Mouse (Mus musculus) spleen, adult 2 months (tissue): ENCODE data around the gene Scd3. TPM values are rescaled to one million over a fixed set of nuclear protein-coding genes. Genes with fewer than 3 reads are reported as not detected.

Experiments
- DNase-seq, 2 experiments: peaks; one replicate each; pipeline versions ENCODE4 v3.0.0 to v3.0.0-alpha.2; 2012 to 2021; ENCODE audit warnings: low spot score in 2 of 2, low read depth in 1 of 2
- H3K27ac ChIP-seq: fragments of 200-500 bp; 2 replicates; pipeline ENCODE4 v1.5.1; 2012; ENCODE audit warnings: low read length, inconsistent platforms; ENCODE audit not compliant: insufficient read depth
- H3K27me3 ChIP-seq: fragments of 200-500 bp; 2 replicates; pipeline ENCODE4 v1.6.1; 2012; ENCODE audit warnings: mild to moderate bottlenecking, moderate library complexity, low read length, inconsistent platforms; ENCODE audit not compliant: control insufficient read depth, insufficient read depth
- H3K36me3 ChIP-seq: fragments of 200-500 bp; 2 replicates; pipeline ENCODE4 v1.6.1; 2012; ENCODE audit warnings: mild to moderate bottlenecking, low read length, inconsistent platforms; ENCODE audit not compliant: control insufficient read depth, insufficient read depth
- H3K4me1 ChIP-seq: fragments of 200-500 bp; 2 replicates; pipeline ENCODE4 v1.6.1; 2011; ENCODE audit warnings: inconsistent platforms; ENCODE audit not compliant: control insufficient read depth, insufficient read depth, insufficient read length
- H3K4me3 ChIP-seq: fragments of 200-500 bp; 2 replicates; pipeline ENCODE4 v1.5.1; 2011; ENCODE audit warnings: mild to moderate bottlenecking, inconsistent platforms; ENCODE audit not compliant: insufficient read depth, insufficient read length; ENCODE audit errors: extremely low read depth
- CTCF ChIP-seq: fragments of 200-500 bp; IDR thresholded peaks from 2 replicates; pipeline ENCODE4 v1.5.1; 2011; ENCODE audit warnings: mild to moderate bottlenecking, inconsistent platforms; ENCODE audit not compliant: insufficient read depth, insufficient read length, insufficient replicate concordance; ENCODE audit errors: extremely low read depth
- POLR2A ChIP-seq: fragments of 200-500 bp; IDR thresholded peaks from 2 replicates; pipeline ENCODE4 v1.6.1; 2011; ENCODE audit warnings: low read depth, low read length, inconsistent platforms
- WGBS: fragments of 180-500 bp; shearing (Covaris S2); methylation state at CpG from one replicate; pipeline ENCODE4 v1.1.7; 2018; 5-methylcytosine and 5-hydroxymethylcytosine counted together
- polyA plus RNA-seq: library from polyadenylated mRNA; depleted of rRNA; stranded (reverse); fragments of >200 nt; gene quantifications from 2 replicates; pipeline ENCODE4 v1.2.3, GENCODE M21; 2012

The Scd3 gene
- polyA plus RNA-seq, 1 experiment, result not detected

DNA sequence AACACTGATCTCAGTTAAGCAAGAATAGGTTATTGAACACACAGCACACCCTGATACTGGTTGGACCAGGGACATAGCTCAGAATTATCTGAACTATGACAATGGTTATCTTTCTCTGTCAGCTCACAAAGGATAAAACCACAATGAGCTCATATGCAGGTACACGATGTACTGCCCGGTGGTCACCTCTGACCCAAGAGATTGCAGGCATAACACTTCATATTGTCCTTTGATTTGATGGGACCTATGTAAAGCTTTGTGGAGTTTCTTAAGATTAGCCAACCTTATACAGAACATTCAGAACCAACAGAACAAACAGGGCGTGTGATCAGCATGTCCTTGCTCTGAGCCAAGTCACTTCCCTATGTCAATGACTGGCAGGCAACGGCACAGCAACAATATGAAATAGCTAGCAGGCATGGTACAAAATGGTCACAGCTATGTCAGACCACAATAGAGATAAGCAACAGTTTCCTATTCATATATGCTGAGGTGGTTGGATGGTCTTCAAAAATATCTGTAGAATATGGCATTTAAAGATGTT lies 28.6 kb downstream of the Scd3 start:
- Histone ChIP-seq H3K27ac (no peak overlapping the region), H3K4me1 (no peaks in the 10 kb centered on the region), H3K36me3 (no peaks in the 10 kb centered on the region), H3K27me3 (no peaks in the 10 kb centered on the region), H3K4me3 (no peak overlapping the region)
- TF ChIP-seq POLR2A, result no peak
- no peak for TF ChIP-seq CTCF
- 67% methylated on average over 4 of the region's 4 CpGs for WGBS
- no peak for DNase-seq

DNA sequence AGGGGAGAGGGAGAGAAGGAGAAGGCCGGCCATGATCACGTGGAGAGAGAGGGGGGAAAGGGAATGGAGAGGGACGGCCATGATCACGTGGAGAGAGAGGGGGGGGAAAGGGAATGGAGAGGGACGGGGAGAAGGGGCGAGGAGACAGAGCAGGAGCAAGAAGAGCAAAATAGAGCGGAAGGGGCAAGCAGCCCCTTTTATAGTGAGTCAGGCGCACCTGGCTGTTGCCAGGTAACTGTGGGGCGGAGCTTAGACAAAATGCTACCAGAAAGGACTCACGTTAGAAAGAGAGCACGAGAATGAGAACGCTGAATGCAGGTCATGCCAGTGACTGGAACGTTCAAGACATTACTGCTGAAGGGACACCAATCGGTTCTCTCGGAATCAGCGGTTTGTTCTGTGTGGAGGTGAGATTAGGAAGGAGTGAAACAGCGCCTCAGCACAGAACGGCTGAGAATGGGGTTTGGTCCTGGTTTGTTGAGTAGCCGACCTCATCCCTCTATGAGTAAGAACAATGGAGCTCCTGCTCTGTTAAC lies 34.5 kb downstream of the Scd3 start:
- TF ChIP-seq CTCF, result no peak
- no peak for TF ChIP-seq POLR2A
- H3K4me1 ChIP-seq, result no peaks in the 10 kb centered on the region
- H3K27me3 ChIP-seq, result no peaks in the 10 kb centered on the region
- H3K27ac ChIP-seq, result no peak overlapping the region
- no peaks in the 10 kb centered on the region for H3K36me3 ChIP-seq
- no peak for DNase-seq
- WGBS, result 33% methylated on average over 19 of the region's 19 CpGs
- H3K4me3 ChIP-seq, result no peak overlapping the region

DNA sequence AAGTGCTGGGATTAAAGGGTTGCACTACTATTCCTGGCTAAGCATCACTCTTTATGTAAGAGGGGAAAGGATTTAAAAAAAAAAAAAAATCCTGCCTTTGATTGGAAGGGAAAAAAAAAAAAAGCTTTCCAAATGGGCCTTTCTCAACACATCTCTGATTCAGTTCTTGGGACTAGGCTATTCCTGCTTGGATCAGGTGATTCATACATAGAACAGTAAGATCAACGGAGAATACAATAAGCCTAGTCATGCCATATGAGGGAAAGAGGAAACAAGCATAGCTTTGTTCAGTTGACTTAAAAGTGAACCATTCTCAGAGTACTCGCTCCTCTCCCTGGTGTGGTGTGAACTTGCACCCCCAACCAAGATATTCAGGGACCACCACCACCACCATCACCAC lies 35.8 kb downstream of the Scd3 start:
- H3K36me3 ChIP-seq, result no peaks in the 10 kb centered on the region
- no peak for DNase-seq

DNA sequence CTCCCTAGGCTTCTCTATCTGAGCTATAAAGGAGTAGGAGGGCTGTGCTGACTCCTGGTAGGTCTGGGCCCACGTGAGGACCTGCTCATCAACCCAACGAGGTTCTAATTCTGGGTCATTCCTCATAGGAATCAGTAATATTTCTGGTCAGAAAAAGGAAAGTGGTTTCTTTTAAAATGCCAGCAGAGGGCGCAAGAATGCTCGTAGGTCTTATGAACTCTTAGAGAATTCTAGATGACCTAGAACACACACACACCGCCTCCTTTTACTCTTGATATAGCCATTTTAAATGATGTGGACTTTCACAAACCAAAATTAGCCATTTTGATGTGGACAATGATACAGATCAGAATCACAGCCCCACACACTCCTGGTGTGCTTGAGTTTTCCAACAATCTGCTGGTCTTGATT lies 42.7 kb downstream of the Scd3 start:
- H3K36me3 ChIP-seq, result no peaks in the 10 kb centered on the region
- no peaks in the 10 kb centered on the region for H3K27me3 ChIP-seq
- TF ChIP-seq CTCF, result no peak
- no peak for TF ChIP-seq POLR2A
- DNase-seq, result peak; percentile 30 to 51
- H3K4me3 ChIP-seq, result no peak overlapping the region
- peaks cover 16% of the 10 kb centered on the region; the same call in 1 of the 2 replicates for H3K4me1 ChIP-seq
- no peak overlapping the region for H3K27ac ChIP-seq
- WGBS, result 4% methylated on average over 5 of the region's 5 CpGs

More for the DNA sequence above, 35.8 kb downstream of the Scd3 start:
- no peaks in the 10 kb centered on the region for H3K27me3 ChIP-seq
- no peak overlapping the region for H3K4me3 ChIP-seq
- no peak overlapping the region for H3K27ac ChIP-seq
- 21% methylated on average over 2 of the region's 2 CpGs for WGBS
- TF ChIP-seq POLR2A (no peak), CTCF (no peak)
- no peaks in the 10 kb centered on the region for H3K4me1 ChIP-seq

DNA sequence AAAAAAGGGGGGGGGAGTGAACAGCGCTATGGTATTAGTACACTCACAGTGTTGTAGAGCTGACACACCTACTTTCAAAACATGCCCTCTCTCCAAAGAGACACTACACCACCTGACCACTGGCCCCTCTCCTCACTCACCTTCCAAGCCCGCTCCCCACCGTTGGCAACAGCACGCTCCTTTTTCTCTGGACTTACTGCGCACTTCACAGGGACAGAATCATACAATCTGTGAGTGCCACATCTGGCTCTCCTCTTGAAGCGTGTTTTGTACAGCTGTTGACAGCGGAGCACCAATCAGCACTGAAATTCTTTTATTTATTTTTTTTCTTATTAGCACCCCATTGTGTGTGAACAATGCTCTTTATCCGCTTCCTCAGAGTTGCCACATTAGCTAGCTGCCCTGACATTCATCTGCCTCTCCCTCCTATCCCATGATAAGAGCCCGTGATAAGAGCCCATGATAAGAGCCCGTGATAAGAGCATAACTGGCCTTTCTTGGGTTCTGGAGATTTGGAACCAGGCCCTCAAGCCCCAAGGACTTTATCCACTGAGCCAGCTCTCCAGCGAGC lies 43.4 kb downstream of the Scd3 start:
- no peaks in the 10 kb centered on the region for H3K36me3 ChIP-seq
- H3K27me3 ChIP-seq, result no peaks in the 10 kb centered on the region
- 85% methylated on average over 11 of the region's 11 CpGs for WGBS
- DNase-seq, result no peak
- no peak for TF ChIP-seq CTCF
- no peak for TF ChIP-seq POLR2A
- H3K27ac ChIP-seq, result no peak overlapping the region
- peaks cover 18% of the 10 kb centered on the region; the same call in 1 of the 2 replicates for H3K4me1 ChIP-seq
- no peak overlapping the region for H3K4me3 ChIP-seq

DNA sequence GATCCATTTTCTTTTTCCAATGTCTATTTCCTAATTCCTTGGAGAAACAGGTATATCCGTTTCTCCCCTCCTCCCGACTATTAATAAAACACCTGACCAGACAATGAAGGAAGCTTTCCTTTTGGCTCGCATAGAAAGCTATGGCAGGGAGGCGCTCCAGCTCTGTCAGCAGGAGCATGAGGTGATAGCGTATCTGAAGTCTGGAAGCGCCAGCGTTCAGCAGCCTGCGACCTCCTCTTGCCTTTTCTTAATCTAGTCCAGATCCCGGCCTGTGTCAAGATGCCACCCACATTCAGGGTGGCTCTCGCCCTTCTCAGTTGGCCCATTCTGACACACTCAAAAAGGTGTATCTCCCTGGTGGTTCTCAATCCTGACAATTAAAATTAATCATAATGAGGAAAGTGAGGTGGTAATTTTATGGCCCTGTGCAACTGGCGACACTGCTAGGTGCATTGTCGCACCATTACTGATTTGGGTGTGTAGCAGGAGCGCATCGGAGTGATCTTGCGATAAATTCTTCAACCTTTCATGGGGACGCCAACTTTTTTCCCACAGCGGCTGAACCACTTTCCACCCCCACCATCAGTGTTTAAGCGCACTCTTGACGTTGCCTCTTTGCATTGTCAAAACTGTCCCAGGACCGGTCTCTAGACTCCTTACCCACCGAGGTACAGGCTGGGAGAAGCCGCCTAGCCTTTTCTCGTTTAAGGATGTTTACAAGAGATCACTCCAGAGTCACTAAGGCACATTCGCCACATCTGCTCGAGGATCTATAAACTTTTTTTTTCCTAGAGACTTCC lies 44.4 kb downstream of the Scd3 start:
- no peak for TF ChIP-seq POLR2A
- TF ChIP-seq CTCF, result no peak
- Histone ChIP-seq H3K27me3 (no peaks in the 10 kb centered on the region), H3K27ac (peak overlapping the region; percentile 72), H3K36me3 (no peaks in the 10 kb centered on the region), H3K4me3 (peak overlapping the region; percentile 32), H3K4me1 (peaks cover 23% of the 10 kb centered on the region; the same call in 1 of the 2 replicates)
- 19% methylated on average over 25 of the region's 25 CpGs for WGBS
- no peak for DNase-seq
